Mouse (Mus musculus): Measurements from ENCODE around the gene Snrnp200.
"Not testable (repeated sequence)": the region's sequence is repeated elsewhere in the genome, so short reads cannot be mapped to it uniquely, and the experiment has no call there.

Gene Snrnp200

DNA sequence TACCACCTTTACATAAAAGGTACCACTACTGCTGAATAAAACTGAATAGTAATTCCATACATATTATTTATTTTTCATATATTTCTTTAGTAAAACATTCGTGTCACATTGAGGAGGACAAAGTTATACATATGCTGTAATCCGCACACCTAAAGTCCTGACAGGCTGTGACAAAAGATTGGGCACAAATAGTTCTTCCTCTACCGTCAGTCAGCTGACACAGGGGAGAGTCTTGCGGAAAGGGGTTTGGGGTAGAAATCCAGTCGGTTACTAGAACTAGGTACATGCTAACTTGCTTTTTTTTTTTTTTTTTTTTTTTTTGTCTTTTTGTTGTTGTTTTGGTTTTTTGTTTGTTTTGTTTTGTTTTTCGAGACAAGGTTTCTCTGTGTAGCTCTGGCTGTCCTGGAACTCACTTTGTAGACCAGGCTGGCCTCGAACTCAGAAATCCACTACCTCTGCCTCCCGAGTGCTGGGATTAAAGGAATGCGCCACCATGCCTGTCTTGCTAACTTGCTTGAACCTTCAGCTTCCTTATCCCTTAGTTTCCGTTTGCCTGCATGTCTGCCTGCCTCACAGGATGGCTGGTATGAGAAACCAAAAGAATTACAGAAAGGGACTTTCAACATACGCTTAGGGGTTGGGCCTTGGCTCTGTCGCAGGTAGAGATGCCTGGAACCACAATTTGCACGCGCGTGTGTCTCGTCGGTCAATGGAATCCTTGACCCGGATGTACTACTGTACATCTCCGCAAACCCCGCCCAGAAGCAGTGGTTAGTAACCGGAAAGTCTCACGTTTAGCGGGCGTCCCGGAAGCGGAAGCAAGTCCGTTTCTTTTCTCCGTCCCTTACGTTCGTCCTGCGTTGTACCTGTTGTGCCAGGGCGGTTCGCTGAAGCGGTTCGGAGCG, at the start of gene Snrnp200, which contains the start of gene 1810024B03Rik:
Gene Snrnp200, plus strand, starts transcription at position 840 of the 905 bp plus-strand sequence.
Gene 1810024B03Rik, minus strand, starts transcription at position 734 of the 905 bp plus-strand sequence.
- peak; percentile 94 for DNase-seq

DNA sequence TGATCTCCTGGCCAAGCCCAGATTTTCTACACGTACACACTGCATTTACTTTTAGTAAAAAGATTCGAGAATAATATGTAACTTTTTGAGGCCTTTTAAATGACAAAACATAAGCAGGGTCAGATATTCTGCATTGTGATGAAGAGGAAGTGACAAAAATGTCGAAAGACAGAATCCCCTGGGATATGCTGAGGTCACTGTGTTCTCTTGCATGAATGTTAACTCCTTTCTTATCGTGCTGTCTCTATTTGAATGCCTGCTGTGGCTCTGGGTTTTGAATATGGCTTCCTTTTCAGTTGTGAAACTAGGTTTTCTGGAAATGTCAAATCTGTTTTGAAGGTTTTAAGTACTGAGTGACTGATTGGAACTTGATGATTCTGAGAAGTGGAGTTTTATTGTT, 42.5 kb upstream of the Snrnp200 start:
- no peak for DNase-seq

DNA sequence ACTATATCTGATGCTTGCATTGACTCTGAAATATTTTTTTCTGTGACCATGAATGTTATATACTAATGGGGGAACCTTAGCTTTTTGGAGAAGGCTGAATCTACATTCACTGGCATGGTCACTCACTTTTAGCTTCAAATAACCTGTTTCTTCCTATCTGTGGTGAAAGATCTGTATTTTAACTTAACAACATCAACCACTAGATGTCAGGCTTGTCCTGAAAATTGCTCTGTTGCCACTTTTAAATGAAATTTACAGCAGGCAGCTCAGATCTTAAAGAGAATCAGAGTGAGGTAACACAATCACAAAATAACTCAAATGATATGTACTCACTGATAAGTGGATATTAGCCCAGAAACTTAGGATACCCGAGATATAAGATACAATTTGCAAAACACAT, 41.9 kb upstream of the Snrnp200 start:
- DNase-seq, result peak; percentile 37

DNA sequence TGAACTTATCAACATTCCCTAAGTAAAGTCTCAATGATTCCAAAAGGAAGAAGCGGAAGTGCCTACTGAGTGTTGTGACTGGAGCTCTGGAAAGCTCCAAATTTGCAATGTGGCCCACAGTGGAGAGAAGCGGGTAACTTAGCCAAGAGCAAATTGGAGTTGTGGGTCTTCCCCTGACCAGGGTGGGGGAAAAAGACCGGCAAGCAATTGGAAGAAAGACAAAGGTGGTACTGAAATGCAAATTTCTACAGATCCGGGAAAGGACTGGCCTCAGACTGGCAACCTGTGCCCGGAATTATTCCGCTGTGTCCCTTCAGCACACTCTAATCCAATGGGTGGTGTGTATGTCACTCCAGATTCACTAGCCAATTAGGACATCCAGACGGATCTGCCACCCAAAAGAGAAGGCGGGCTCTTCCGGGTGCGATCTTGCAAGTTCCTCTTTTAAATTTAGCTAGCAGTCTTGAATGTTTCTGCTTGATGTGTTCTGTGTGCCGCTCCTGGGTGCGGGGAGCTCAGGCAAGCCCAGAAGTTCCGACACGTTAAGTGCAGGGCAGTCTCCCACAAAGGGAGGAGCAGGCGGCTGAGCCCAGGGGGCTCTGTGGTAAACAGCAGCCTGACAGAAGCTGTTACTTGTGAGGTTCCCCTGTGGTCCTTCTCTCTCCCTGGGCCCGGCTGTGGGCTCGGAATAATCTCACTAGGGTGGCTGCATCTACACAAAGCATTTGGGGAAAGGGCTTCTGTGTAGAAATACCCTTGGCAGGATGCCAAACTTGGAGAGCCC, 25.4 kb upstream of the Snrnp200 start:
- DNase-seq, result peak; percentile 81

DNA sequence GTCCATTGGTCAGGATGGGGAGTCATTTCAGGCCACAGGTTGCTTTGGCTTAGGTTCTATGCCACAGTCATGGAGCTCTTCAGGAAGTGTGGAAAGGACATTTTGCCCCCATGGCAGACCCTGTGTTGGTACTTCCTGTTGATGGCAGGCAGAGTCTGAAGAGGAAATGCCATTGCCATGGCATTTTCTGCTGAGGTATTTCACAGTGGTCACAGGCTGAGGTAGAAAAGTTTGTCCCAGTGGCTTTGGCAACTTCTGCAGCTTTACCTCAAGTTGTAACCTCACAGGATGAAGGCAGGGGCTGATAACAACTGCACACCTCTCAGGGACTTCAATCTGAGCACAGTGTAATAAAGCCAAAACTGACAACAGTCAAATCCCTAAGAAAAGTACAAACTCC, 18.6 kb upstream of the Snrnp200 start:
- no peak for DNase-seq

DNA sequence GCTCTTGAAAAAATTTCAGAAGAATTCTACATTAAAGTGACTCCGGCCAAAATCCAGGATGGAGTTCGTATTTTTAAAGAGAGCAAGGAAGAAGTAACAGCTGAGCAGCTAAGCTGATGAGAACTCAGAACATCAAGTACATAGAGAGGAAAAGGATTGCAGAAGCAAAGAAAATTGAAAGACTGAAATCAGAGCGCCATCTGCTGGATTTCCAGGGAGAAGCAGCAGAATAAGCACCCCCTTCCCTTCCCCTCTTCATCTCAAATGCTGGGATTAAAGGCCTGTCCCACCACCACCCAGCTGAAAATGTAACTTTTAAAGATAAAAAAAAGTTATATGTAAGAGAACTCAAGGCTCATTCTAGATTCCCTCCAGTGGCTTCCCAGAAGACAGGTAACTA, 3.3 kb upstream of the Snrnp200 start:
- peak; percentile 67 for DNase-seq

DNA sequence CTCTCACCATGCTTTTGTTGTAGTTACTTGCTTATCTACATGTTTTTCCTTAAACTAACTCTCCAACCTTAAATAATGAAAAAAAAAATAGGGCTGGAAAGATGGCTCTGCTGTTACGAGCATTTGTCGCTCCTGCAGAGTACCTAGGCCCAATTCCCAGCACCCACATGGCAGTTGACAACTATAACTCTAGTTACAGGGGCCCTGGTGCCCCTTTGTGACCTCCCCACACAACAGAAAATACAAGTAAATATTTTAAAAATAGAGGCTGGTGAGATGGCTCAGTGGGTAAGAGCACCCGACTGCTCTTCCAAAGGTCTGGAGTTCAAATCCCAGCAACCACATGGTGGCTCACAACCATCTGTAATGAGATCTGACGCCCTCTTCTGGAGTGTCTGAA, 2.2 kb upstream of the Snrnp200 start:
- DNase-seq, result not testable (repeated sequence)

DNA sequence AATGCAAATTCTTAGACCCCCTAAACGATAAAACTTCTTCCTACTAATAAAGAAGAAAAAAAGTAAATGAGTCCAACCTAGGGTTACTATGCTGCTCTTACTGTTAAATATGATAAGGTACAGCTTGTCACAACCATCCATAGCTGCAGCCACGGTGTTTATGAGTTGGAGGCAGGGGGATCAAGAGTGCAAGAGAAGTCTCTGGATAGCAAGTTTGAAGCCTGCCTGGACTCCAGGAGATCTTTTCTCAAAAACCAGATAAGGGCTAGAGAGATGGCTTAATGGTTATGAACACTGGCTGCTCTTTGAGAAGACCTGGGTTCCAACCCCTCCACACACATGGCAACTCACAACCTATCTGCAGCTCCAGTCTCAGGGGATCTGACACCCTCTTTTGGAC, 1.3 kb upstream of the Snrnp200 start:
- no peak for DNase-seq

DNA sequence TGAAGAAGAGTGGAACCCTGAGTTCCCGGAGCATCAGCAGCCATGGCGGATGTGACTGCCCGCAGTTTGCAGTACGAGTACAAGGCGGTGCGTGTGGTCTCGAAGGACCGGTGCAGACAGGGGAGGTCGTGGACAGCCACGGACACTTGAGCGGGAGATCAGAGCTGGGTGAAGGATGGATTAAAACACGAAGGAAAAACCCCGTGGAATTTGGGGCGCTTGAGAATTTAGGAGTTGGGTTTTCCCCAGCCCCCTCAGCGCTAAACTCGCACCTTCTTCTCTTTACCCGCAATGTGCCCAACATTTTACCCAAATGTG, 225 bp downstream of the Snrnp200 start:
- DNase-seq, result no peak

DNA sequence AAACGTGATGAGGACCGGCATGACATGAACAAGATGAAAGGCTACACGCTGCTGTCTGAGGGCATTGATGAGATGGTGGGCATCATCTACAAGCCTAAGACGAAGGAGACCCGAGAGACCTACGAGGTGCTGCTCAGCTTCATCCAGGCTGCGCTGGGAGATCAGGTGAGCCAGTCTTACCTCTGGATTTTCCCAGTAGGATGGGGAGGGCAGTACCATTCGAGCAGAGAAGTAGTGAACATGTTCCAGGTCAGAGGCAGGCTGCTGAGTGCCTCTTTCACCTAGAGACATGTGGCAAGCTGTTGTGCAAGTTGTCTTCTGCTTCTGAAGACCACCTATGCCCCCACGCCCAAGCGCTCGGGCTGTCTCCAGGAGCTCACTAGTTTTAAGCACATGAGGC, 2.5 kb downstream of the Snrnp200 start:
- DNase-seq, result no peak

DNA sequence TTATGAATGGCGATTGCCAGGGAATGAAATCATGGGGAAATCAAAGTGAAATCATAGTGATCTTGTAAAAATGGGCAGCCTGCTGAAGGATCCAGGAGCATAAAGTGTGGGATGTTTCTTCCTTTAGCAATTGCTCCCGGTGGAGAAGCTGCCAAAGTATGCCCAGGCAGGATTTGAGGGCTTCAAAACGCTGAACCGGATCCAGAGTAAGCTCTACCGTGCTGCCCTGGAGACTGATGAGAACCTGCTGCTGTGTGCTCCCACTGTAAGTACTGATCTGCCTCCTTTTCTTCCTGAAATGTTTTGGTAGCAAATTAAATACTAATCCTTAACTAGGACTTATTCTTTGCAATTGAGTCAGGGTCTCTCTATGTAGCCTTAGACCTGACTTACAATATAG, 9.6 kb downstream of the Snrnp200 start:
- no peak for DNase-seq

DNA sequence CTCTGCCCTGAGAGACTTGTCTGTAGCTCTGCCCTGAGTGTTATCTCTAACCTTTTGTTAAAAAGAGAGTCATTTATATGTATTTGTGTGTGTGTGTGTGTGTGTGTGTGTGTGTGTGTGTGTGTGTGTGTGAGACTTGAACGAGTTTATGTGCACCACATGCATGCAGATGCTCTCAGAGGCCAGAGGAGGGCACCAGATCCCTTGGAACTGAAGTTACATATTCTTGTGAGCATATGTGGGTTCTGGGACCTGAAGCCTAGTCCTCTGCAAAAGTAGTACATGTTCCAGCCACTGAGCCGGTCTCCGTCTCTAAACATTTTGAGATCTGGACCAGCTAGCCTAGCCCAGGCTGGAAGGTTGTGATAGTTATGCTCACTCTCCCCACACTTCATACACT, 17.1 kb downstream of the Snrnp200 start:
- no peak for DNase-seq

DNA sequence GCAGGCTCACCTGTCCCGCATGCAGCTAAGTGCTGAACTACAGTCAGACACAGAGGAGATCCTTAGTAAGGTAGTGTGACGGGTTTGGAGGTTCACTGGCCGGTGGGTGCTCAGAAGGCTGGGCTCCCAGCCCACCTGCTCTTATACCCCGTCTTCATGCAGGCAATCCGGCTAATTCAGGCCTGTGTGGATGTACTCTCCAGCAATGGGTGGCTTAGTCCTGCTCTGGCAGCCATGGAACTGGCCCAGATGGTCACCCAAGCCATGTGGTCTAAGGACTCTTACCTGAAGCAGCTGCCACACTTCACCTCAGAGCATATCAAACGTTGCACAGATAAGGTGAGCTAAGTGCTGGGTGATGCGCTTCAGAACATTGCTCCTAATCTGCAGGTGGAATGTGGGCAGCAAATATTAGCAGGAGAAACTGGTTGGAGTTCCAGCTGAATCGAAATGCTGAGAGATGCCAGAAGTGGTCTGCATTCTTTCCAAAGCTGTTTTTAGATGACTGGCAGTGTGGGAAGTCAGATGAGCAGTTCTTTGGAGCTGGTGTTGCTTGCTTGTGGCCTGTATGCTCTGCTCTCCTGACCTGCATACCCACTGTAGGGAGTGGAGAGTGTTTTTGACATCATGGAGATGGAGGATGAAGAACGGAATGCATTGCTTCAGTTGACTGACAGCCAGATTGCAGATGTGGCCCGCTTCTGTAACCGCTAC, 29.9 kb downstream of the Snrnp200 start:
- DNase-seq, result no peak

DNA sequence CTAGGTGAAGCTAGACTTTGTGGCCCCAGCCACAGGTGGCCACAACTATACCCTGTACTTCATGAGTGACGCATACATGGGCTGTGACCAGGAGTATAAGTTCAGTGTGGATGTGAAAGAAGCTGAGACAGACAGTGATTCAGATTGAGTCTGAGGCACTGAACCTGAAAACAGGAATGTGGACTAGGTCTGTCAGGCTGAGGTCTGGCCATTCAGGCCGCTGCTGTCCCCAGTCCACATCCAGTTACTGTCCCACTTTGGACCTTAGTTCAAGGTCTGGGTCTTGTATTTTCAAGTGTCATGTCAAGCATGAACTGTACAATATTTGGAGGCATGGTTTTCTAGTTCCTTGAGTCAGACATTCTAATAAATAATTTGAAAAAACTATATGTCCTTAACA, 31.9 kb downstream of the Snrnp200 start:
- DNase-seq, result no peak

DNA sequence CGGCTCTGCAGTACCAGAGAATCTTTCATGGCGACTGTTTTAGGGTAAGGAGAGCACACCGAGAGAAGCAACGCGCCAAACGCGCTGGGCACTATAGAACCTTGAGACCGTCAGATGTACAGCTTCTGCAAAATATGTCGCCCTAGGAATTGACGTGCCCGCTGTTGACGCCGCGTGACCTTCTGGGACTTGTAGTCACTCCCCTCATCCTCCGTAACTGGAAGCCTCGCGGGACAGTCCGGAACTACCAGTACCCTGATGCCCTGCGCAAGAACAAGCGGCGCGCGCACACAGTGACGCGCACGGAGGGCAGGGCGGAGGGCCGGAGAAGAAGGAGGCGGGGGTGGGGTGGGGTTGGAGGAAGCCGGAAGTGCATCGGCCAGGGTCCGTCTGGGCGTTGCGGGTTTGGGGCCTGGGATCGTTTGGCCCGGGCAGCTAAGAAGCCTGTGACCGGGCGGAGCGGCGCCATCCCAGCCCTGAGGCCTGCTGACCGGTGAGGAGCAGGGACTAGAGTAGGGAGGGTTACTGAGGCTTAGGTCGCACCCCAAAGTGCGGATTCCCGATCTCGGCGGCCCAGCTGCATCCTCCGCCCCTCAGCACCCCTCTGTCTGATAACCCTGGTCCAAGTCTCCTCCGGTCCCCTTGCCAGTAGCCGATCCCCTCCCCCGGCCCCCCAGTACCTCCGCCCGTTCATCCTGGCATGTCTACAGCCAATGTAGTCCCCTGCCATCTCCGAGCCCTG, 39.6 kb downstream of the Snrnp200 start, which contains the start of the genes Ciao1 and Tmem127:
Gene Ciao1, minus strand, starts transcription at position 225 of the 742 bp plus-strand sequence.
Gene Tmem127, plus strand, starts transcription at position 317 of the 742 bp plus-strand sequence.
- peak; percentile 98 for DNase-seq

DNA sequence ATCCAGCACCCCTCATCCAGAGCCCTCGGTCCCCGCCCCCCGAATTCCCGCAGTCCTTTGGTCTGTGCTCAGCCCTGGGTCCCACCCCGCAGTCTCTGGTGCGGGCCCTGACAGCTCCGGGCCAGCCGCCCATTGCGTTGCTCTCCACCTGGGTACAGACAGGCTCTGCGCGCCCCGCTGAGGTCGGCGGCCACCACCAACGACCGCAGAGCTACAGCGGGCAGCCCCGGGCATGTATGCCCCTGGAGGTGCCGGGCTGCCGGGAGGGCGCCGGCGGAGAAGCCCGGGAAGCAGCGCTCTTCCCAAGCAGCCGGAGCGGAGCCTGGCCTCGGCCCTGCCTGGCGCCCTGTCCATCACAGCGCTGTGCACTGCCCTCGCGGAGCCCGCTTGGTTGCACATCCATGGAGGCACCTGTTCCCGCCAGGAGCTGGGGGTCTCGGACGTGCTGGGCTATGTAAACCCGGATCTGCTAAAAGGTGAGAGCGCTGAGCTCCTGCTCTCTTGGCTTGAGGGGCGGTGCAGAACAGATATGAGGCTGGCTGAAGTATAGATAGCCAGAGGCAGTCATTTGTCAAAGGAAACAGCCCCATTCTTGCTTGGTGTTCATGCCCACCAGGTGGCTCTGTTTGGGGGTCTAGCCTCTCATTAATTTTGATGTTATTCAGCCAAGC, 40.3 kb downstream of the Snrnp200 start:
- peak; percentile 66 for DNase-seq

DNA sequence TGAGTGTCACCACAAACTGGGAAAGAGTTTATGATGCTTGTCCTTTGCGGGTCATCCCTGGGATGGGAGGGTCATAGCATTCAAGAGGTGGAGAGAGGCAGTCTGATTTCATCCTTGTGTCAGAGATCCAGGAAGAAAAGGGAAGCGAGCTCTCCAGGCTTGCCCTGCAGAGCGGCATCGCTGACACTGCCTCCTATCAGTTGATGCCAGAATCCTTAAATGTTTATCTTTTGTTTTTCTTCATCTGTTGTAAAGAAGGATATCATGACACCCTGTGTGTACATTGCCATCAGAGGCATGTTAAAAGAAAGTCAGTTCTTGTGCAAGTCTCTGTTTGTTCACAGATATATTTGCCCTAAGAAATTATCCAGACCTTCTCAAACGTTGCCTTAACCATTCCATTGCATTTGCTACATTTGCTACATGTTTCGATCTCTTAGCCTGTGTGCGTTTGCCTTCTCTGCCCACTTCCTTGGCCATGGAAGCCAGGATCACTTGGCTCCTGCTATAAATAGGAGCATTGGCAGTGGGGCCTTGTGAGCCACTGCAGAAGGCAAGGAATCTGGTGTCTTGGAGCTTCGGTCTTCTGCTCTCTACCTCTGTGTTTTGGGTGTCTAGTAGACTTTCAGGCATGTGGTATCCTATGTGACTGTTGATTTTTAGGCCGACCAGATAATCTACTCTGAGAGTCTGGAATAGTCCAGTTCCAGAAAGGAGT, 42.3 kb downstream of the Snrnp200 start:
- no peak for DNase-seq

DNA sequence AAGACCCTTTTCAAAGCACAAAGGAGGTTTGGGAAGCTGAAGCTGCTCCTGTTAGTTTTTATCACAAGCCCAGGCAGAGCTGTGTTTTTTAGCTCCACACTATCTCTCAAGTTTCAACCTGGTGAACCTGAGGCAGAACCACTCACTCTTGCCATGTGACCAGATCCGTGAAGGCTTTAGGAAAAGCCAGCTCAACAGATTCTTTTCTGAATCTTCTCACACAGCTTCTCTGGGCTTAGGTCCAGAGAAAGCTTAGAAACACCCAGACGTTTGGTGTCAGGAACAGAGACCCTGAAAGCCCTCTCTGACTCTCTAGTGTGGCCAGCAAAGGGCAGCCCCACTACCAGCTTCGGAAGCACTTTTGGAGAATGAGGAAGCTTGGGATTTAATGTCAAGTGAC, 43.3 kb downstream of the Snrnp200 start:
- DNase-seq, result no peak

DNA sequence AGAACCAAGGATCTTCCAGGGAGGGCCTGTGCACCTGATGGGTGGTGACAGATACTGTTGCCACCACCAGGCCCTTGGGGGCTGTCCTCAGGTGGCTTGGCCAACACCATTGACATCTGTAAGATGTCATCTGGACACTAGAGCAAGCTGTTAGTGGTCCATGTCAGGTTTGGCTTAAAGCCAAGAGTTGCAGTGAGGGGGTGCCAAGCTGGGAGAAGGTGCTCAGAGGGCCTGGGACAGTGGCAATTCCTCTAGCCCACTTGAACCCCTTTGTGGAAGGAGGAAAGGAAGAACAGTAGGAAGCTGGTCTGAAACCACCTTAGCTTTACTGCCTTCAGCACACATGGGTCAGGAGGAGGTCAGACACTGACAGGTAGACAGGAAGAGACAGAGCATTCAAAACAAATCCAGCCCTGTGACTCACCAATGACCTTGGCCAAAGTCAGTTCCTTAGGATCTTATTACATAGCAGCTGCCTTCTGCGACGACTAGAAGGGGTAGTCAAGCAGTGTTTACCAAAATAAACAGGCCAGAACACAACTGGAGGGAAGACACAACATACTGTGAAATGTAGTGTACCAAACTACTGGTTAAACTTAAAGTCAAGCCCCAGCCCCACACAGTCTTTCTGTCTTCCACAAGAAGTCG, 43.8 kb downstream of the Snrnp200 start:
- no peak for DNase-seq

DNA sequence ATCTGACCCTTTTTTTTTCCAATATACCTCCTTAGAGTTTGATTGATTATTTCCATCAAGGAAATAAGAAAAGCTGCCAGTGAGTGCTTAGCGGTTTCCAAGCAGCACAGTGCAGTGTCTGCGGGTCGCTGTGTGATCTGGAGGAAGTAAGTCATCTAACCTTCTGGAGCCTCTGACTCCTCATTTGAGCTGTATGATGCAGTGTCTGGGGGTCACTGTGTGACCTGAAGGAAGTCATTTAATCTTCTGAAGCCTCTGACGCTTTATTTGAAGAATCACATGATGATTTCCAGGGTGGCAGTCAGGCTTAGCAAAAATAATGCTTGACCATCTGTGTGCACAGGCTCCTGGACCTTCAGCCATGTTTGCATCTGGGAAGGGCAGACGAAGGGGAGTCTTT, 44.6 kb downstream of the Snrnp200 start:
- DNase-seq, result no peak
